Mouse (Mus musculus): ENCODE results near the gene Eno1.

- TF ChIP-seq CTCF (IDR thresholded peaks at IDR 0.05; ENCODE audit: low read depth, low read length) = no peak
- TF ChIP-seq POLR2A (IDR thresholded peaks at IDR 0.05; ENCODE audit: insufficient read depth, low read length) = no peak
Observed at GRCm38 (mm10) chr4:150269679-150270078, 33.2 kb downstream of the Eno1 start.
